Mouse (Mus musculus) adrenal gland, postnatal 14 days (tissue): ENCODE results near the gene Fcgr3. TPM values are rescaled to one million over a fixed set of nuclear protein-coding genes. Genes with fewer than 3 reads are reported as not detected.

Experiments
- DNase-seq: peaks from one replicate; pipeline ENCODE4 v3.0.0; 2021; ENCODE audit warnings: mixed read lengths
- microRNA-seq, 2 experiments: library from miRNA; unstranded; fragments of <30 nt; microRNA quantifications; one replicate each; pipeline ENCODE4 v1.2.0; 2021
- total RNA-seq: library from RNA; stranded (reverse); gene quantifications from 2 replicates; pipeline ENCODE4 v1.2.3, GENCODE M21; 2021

The Fcgr3 gene
- total RNA-seq, 1 experiment from 2014 or later, result 8.1 TPM

DNA sequence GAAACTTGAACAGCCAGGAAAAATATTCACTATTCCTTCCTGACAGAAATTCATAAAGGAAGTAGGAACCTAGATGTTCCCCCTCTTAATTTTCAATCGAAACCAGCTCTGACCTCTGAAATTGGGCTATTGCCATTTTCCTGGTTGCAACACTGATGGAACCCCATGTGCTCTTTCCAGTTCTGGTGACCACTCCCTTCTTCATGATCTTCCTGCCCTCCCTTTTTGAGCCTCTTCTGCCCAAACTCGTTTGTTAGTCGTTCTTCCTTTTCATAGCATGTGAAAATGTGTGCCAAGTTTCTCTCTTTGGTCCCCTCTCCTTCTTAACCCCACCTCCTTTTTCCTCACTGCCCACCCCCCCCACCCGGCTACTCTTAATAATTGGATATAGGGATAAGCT lies 53.0 kb downstream of the Fcgr3 start:
- DNase-seq, result no peak

DNA sequence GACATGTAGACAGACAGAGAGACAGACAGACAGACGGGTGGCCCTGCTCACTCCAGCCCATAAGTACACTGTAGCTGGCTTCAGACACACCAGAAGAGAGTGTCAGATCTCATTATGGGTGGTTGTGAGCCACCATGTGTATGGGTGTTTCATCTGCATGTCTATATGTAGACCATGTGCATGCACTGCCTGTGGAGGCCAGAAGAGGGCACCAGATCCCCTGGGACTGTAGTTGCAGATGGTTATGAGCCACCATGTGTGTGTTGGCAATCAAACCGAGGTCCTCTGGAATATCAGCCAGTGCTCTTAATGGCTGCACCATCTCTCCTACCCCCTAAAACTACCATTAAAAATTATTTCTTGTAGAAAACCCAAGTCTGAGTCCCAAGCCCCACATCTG lies 57.8 kb downstream of the Fcgr3 start:
- DNase-seq, result peak; percentile 32

DNA sequence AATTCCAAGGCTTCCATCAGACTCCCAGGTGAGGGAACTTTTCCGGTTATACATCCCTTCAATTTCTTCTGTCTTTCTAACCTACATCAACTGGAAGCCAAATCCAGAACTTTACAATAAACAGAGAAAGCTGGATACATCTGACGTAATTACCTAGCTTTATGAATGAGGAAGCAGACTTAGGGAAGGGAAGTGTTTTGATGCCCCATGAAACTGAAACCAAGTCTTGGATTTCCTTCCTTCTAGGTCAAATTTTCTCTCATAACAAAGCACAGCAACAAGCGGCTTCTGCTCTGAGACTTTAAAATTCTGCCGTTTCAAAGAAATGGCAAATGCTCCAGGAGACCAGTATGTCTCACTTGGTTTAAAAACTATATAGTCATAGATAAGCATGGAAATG lies 58.4 kb downstream of the Fcgr3 start:
- no peak for DNase-seq

DNA sequence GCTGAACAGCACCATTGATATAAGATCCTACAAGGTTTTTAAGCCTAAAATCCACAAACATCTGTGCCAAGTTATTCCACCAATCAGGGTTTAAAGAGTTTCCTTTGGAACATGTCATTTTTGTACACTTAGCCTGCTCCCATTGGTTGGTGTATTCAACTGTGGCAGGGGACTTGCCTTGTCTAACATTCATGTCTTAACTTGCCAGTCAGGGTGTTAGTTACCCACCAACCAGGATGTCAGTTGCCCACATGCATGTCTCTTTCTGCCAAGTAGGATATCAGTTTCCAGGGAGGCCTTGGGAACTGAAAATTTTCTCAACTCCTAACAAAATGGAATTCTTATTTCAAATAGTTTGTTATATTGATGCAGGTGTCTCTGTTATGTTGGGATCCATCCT lies 59.1 kb downstream of the Fcgr3 start:
- no peak for DNase-seq

DNA sequence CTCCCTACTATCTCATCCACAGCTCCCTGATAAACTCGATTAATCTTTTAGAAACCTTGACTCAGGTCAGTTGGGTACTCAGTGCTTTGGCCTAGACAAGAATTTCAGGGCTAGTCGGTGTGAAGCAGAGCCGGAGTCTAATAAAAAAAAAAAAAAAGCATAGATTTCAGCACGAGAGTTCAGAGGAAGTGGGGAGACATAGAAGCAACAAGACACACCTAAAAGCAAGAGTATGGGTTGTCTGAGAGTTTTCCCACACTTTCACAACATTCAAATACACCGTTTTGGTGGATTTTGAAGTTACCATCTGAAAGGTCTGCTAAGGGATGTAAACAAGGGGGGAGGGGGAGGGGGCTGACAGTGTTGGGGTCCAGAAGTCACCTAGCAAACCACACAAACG lies 59.7 kb downstream of the Fcgr3 start:
- no peak for DNase-seq

Small RNAs within 50 kb of the gene (microRNA-seq; reads per million reads assigned to microRNA genes)
- gene Gm27552 (0 reads per million in 2 experiments), gene Gm27844 (0 reads per million in 2 experiments), gene Mir6546 (0.38 to 0.85 reads per million in 2 experiments)

Other genes with a start within 250 kb of the Fcgr3 start
- gene Atf6, start 197.2 kb downstream of the Fcgr3 start, total RNA-seq, result 31.5 and 33.0 TPM in 2 replicates
- gene Gm26620, start 179.9 kb downstream of the Fcgr3 start, total RNA-seq, result 0.44 and 0.64 TPM in 2 replicates
- 11.9 and 17.5 TPM in 2 replicates for gene Dusp12, start 179.4 kb downstream of the Fcgr3 start, total RNA-seq
- gene Fcrlb, start 152.0 kb downstream of the Fcgr3 start, total RNA-seq, result not detected in 2 replicates
- 2.0 and 7.7 TPM in 2 replicates for gene Fcrla, start 137.4 kb downstream of the Fcgr3 start, total RNA-seq
- 7.9 and 9.2 TPM in 2 replicates for gene Fcgr2b, start 88.4 kb downstream of the Fcgr3 start, total RNA-seq
- gene Fcgr4, start 46.0 kb downstream of the Fcgr3 start, total RNA-seq, result 0.49 and 0.89 TPM in 2 replicates
- gene Cfap126, start 49.0 kb upstream of the Fcgr3 start, total RNA-seq, result 0.71 and 1.9 TPM in 2 replicates
- 733 and 773 TPM in 2 replicates for gene Sdhc, start 85.7 kb upstream of the Fcgr3 start, total RNA-seq
- gene Mpz, start 85.8 kb upstream of the Fcgr3 start, total RNA-seq, result 1.5 and 3.2 TPM in 2 replicates
- gene Pcp4l1, start 131.3 kb upstream of the Fcgr3 start, total RNA-seq, result 37.7 and 40.5 TPM in 2 replicates
- 0.83 and 12.4 TPM in 2 replicates for gene Nr1i3, start 149.0 kb upstream of the Fcgr3 start, total RNA-seq
- gene Tomm40l, start 157.6 kb upstream of the Fcgr3 start, total RNA-seq, result 52.7 and 58.6 TPM in 2 replicates
- 80.2 and 1,683 TPM in 2 replicates for gene Apoa2, start 160.1 kb upstream of the Fcgr3 start, total RNA-seq
- 13.4 and 18.8 TPM in 2 replicates for gene Fcer1g, start 169.4 kb upstream of the Fcgr3 start, total RNA-seq
- gene Adamts4, start 185.5 kb upstream of the Fcgr3 start, total RNA-seq, result 3.1 and 3.4 TPM in 2 replicates
- 875 and 896 TPM in 2 replicates for gene Ndufs2, start 186.5 kb upstream of the Fcgr3 start, total RNA-seq
- 31.1 and 34.1 TPM in 2 replicates for gene B4galt3, start 205.4 kb upstream of the Fcgr3 start, total RNA-seq
- gene Ppox, start 216.3 kb upstream of the Fcgr3 start, total RNA-seq, result 34.8 and 38.1 TPM in 2 replicates
- gene Usp21, start 223.1 kb upstream of the Fcgr3 start, total RNA-seq, result 36.5 and 37.2 TPM in 2 replicates
- 128 and 133 TPM in 2 replicates for gene Ufc1, start 230.1 kb upstream of the Fcgr3 start, total RNA-seq